Comparison of ENCODE assay signal across 8 mouse cellular contexts in genomic region chr6:108214294-108214925, GRCm38 (mm10). TPM values are rescaled to one million over a fixed set of nuclear protein-coding genes. Genes with fewer than 3 reads are reported as not detected.
DNase-seq lines count a peak whose midpoint lies in the region; ATAC-seq and TF ChIP-seq lines count a peak whose summit lies in the region.

No protein-coding gene starts in this region.

- TF ChIP-seq POLR2A in ES-Bruce4 (IDR thresholded peaks at IDR 0.05; ENCODE audit: insufficient read depth, low read length), result no peak

- peak overlapping the region; percentile 84 for H3K4me3 ChIP-seq in heart, embryonic 10.5 days
- peak overlapping the region; percentile 75 for H3K4me3 ChIP-seq in ES-Bruce4 (ENCODE audit: low read depth, low read length)
- H3K4me3 ChIP-seq in heart, postnatal 0 days (ENCODE audit: low read depth, low read length), result peak overlapping the region; percentile 84

- H3K27me3 ChIP-seq in heart, embryonic 10.5 days (ENCODE audit: insufficient read depth, poor library complexity, severe bottlenecking), result no peaks in the 10 kb centered on the region
- no peaks in the 10 kb centered on the region for H3K27me3 ChIP-seq in ES-Bruce4 (ENCODE audit: control insufficient read depth, insufficient read depth, low read length, poor library complexity, severe bottlenecking)
- no peaks in the 10 kb centered on the region for H3K27me3 ChIP-seq in heart, postnatal 0 days (ENCODE audit: control insufficient read depth, insufficient read depth, low read length)

- peak overlapping the region; percentile 94 for H3K4me2 ChIP-seq in heart, postnatal 0 days (ENCODE audit: low read depth, low read length)

- no peak for DNase-seq in heart, embryonic 10.5 days (ENCODE audit: low spot score)
- no peak for DNase-seq in heart, postnatal 25 days (ENCODE audit: low spot score)
- DNase-seq in heart, postnatal 0 days (ENCODE audit: low spot score), result no peak
- no peak for DNase-seq in cerebellum, adult 9-10 months
- DNase-seq in gastrocnemius, postnatal 25 days, result no peak
- DNase-seq in kidney, postnatal 25 days, result no peak

- TF ChIP-seq EP300 in ES-Bruce4 (IDR thresholded peaks at IDR 0.05; ENCODE audit: insufficient read depth, low read depth, low read length), result no peak
- TF ChIP-seq EP300 in heart, postnatal 0 days (IDR thresholded peaks at IDR 0.05; ENCODE audit: low read depth), result no peak

- peak overlapping the region; percentile 91 for H3K27ac ChIP-seq in heart, embryonic 10.5 days
- no peak overlapping the region for H3K27ac ChIP-seq in ES-Bruce4 (ENCODE audit: insufficient read depth, low read length)
- H3K27ac ChIP-seq in heart, postnatal 0 days (ENCODE audit: low read depth), result 0 out of 2 replicates have a peak overlapping the region, but pooled peaks have one; percentile 8

- 10% methylated on average over 10 of the region's 10 CpGs for WGBS in heart, embryonic 10.5 days
- WGBS in heart, postnatal 0 days, result 13% methylated on average over 10 of the region's 10 CpGs

- peaks cover 8% of the 10 kb centered on the region; the same call in 1 of the 2 replicates for H3K36me3 ChIP-seq in heart, embryonic 10.5 days
- H3K36me3 ChIP-seq in ES-Bruce4 (ENCODE audit: control insufficient read depth, insufficient read depth, low read length, poor library complexity, severe bottlenecking), result peaks cover 6% of the 10 kb centered on the region; the same call in 1 of the 2 replicates
- no peaks in the 10 kb centered on the region; the same call in 1 of the 2 replicates for H3K36me3 ChIP-seq in heart, postnatal 0 days (replicated peaks; ENCODE audit: control insufficient read depth, insufficient read depth, low read length)

- ATAC-seq in heart, postnatal 0 days (ENCODE audit: insufficient read depth, low read depth), result no peak
- peak; percentile 29 for ATAC-seq in megakaryocyte progenitor cell, adult 5-6 weeks (replicated peaks; ENCODE audit: poor library complexity)

- H3K4me1 ChIP-seq in heart, embryonic 10.5 days, result peaks cover 33% of the 10 kb centered on the region
- peaks cover 3% of the 10 kb centered on the region for H3K4me1 ChIP-seq in ES-Bruce4 (ENCODE audit: control insufficient read depth, insufficient read depth, low read length)
- peaks cover 29% of the 10 kb centered on the region for H3K4me1 ChIP-seq in heart, postnatal 0 days (ENCODE audit: control insufficient read depth, insufficient read depth)

- TF ChIP-seq CTCF in ES-Bruce4 (IDR thresholded peaks at IDR 0.05; ENCODE audit: low read depth, low read length), result no peak
- no peak for TF ChIP-seq CTCF in heart, postnatal 0 days (IDR thresholded peaks at IDR 0.05; ENCODE audit: low read depth)

- intact Hi-C loops in heart, postnatal 25 days (cut with DNase I), result no loop called here

- H3K9ac ChIP-seq in ES-Bruce4 (ENCODE audit: low read depth, poor library complexity, severe bottlenecking), result peak overlapping the region; percentile 47
- H3K9ac ChIP-seq in heart, postnatal 0 days (replicated peaks; ENCODE audit: low read depth, low read length), result peak overlapping the region; percentile 74; the same call in 1 of the 2 replicates

- H3K9me3 ChIP-seq in heart, embryonic 10.5 days, result no peaks in the 10 kb centered on the region
- no peaks in the 10 kb centered on the region for H3K9me3 ChIP-seq in ES-Bruce4 (replicated peaks; ENCODE audit: control insufficient read depth, insufficient read depth, low read length, poor library complexity, severe bottlenecking)
- H3K9me3 ChIP-seq in heart, postnatal 0 days (replicated peaks; ENCODE audit: control insufficient read depth, low read length), result no peaks in the 10 kb centered on the region

RNA-seq across cellular contexts. Expression of gene Itpr1, which starts 1.5 kb away (rescaled TPM):
- 14.6 and 19.4 TPM in 2 replicates for polyA plus RNA-seq in heart, embryonic 10.5 days (2016; fragmentation: Nextera tagmentation; extraction: Ambion mirVana)
- total RNA-seq in heart, postnatal 25 days (2021), result 10 to 100 TPM; 44.1 to 44.2 TPM
- polyA plus RNA-seq in ES-Bruce4 (2011; ENCODE audit: insufficient read depth, insufficient read length, low read depth, missing spikeins), result 42.5 and 50.0 TPM in 2 replicates
- 22.2 and 41.9 TPM in 2 replicates for total RNA-seq in heart, postnatal 0 days (2014; rRNA removed; ENCODE audit: low replicate concordance)
- 5.7 and 7.1 TPM in 2 replicates for polyA plus RNA-seq in heart, postnatal 0 days (2015; fragmentation: Nextera tagmentation; extraction: Ambion mirVana)
- total RNA-seq in megakaryocyte progenitor cell, adult 5-6 weeks (2015), result 36.5 and 40.4 TPM in 2 replicates
- total RNA-seq in megakaryocyte progenitor cell, adult 5-6 weeks (2017), result 76.6 and 90.4 TPM in 2 replicates
- total RNA-seq in gastrocnemius, postnatal 25 days (2021), result 10 to 100 TPM; 12.3 to 12.5 TPM

RNA-seq across cellular contexts. Expression of gene Sumf1, which starts 29.0 kb away (rescaled TPM):
- polyA plus RNA-seq in heart, embryonic 10.5 days (2016; fragmentation: Nextera tagmentation; extraction: Ambion mirVana), result 17.5 and 20.1 TPM in 2 replicates
- 10 to 100 TPM; 11.2 to 12.4 TPM for total RNA-seq in heart, postnatal 25 days (2021)
- 12.8 and 14.3 TPM in 2 replicates for polyA plus RNA-seq in ES-Bruce4 (2011; ENCODE audit: insufficient read depth, insufficient read length, low read depth, missing spikeins)
- total RNA-seq in heart, postnatal 0 days (2014; rRNA removed; ENCODE audit: low replicate concordance), result 29.5 and 52.2 TPM in 2 replicates
- polyA plus RNA-seq in heart, postnatal 0 days (2015; fragmentation: Nextera tagmentation; extraction: Ambion mirVana), result 17.2 and 19.7 TPM in 2 replicates
- 12.8 and 18.5 TPM in 2 replicates for total RNA-seq in megakaryocyte progenitor cell, adult 5-6 weeks (2015)
- 18.5 and 21.8 TPM in 2 replicates for total RNA-seq in megakaryocyte progenitor cell, adult 5-6 weeks (2017)
- 1 to 10 TPM; 7.6 to 9.2 TPM for total RNA-seq in gastrocnemius, postnatal 25 days (2021)
